12 mouse cellular contexts compared by ENCODE assay signal in genomic region chr3:126611624-126612023, GRCm38 (mm10). TPM values are rescaled to one million over a fixed set of nuclear protein-coding genes. Genes with fewer than 3 reads are reported as not detected.
DNase-seq lines count a peak whose midpoint lies in the region; ATAC-seq and TF ChIP-seq lines count a peak whose summit lies in the region.
"Had no signal": no experiment of that assay in that cellular context is flagged by ENCODE, and none has a peak within 500 bp of the region (broad histone marks: within the 10 kb centered on the region; RNA-seq: fewer than 3 reads in every experiment).

No protein-coding gene starts in this region.

- H3K36me3 ChIP-seq in liver, adult 2 months (ENCODE audit: control insufficient read depth, insufficient read depth, low read length): no peaks in the 10 kb centered on the region
- H3K36me3 ChIP-seq in stomach, embryonic 14.5 days (ENCODE audit: control insufficient read depth, insufficient read depth, low read length): no peaks in the 10 kb centered on the region
- H3K36me3 ChIP-seq: midbrain, embryonic 12.5 days had no signal

- WGBS in liver, adult 2 months: 57% methylated on average over 7 of the region's 7 CpGs
- WGBS in stomach, embryonic 14.5 days: 25% methylated on average over 7 of the region's 7 CpGs

- TF ChIP-seq POLR2A in liver, adult 2 months (IDR thresholded peaks at IDR 0.05; ENCODE audit: extremely low read depth, insufficient read depth, low read length): no peak

- H3K4me1 ChIP-seq in liver, adult 2 months (ENCODE audit: control insufficient read depth, insufficient read depth, low read length): peaks cover 2% of the 10 kb centered on the region; the same call in 1 of the 2 replicates
- H3K4me1 ChIP-seq in brown adipose tissue, adult 24 weeks (ENCODE audit: control insufficient read depth, insufficient read depth, insufficient read length, low read length): peaks cover 37% of the 10 kb centered on the region
- H3K4me1 ChIP-seq in stomach, embryonic 14.5 days (ENCODE audit: control insufficient read depth, insufficient read depth, low read length): peaks cover 12% of the 10 kb centered on the region; the same call in 1 of the 2 replicates

- no peak for ATAC-seq in stomach, embryonic 14.5 days (ENCODE audit: insufficient number of reproducible peaks, insufficient read depth, low FRiP score, low read depth)
- ATAC-seq: hindbrain, postnatal 0 days had no signal

- TF ChIP-seq CTCF in liver, adult 2 months (IDR thresholded peaks at IDR 0.05; ENCODE audit: low read depth, low read length): no peak

- no peaks in the 10 kb centered on the region for H3K9me3 ChIP-seq in stomach, embryonic 14.5 days (ENCODE audit: control insufficient read depth, low read depth, low read length)
- H3K9me3 ChIP-seq: midbrain, embryonic 12.5 days had no signal

- no peak overlapping the region for H3K9ac ChIP-seq in liver, adult 2 months (ENCODE audit: low read depth, low read length)
- no peak overlapping the region for H3K9ac ChIP-seq in stomach, embryonic 14.5 days (replicated peaks; ENCODE audit: low read depth, low read length)
- H3K9ac ChIP-seq: midbrain, embryonic 12.5 days had no signal

- peak overlapping the region; percentile 28 for H3K27ac ChIP-seq in liver, adult 2 months (replicated peaks; ENCODE audit: insufficient read depth, low read depth, low read length)
- peak overlapping the region; percentile 84 for H3K27ac ChIP-seq in brown adipose tissue, adult 24 weeks (replicated peaks; ENCODE audit: low read depth, low read length)
- H3K27ac ChIP-seq in stomach, embryonic 14.5 days (ENCODE audit: low read length): 0 out of 2 replicates have a peak overlapping the region, but pooled peaks have one; percentile 10
- H3K27ac ChIP-seq: hindbrain, postnatal 0 days; midbrain, embryonic 12.5 days had no signal

- no peak overlapping the region for H3K4me2 ChIP-seq in stomach, embryonic 14.5 days (replicated peaks; ENCODE audit: low read depth, low read length)
- H3K4me2 ChIP-seq: midbrain, embryonic 12.5 days had no signal

- no peaks in the 10 kb centered on the region for H3K27me3 ChIP-seq in liver, adult 2 months (ENCODE audit: control insufficient read depth, insufficient read depth, low read length)
- H3K27me3 ChIP-seq in stomach, embryonic 14.5 days (ENCODE audit: control insufficient read depth, insufficient read depth, low read length): no peaks in the 10 kb centered on the region
- H3K27me3 ChIP-seq: midbrain, embryonic 12.5 days had no signal

- H3K79me2 ChIP-seq in liver, adult 2 months (ENCODE audit: control insufficient read depth, insufficient read depth, low read length): peaks cover 8% of the 10 kb centered on the region; the same call in 1 of the 2 replicates

- no peak overlapping the region for H3K4me3 ChIP-seq in liver, adult 2 months (ENCODE audit: insufficient read depth, low read depth, low read length)
- H3K4me3 ChIP-seq in brown adipose tissue, adult 24 weeks (ENCODE audit: insufficient read depth, low read depth, low read length): no peak overlapping the region
- H3K4me3 ChIP-seq in stomach, embryonic 14.5 days (ENCODE audit: low read depth, low read length): no peak overlapping the region
- H3K4me3 ChIP-seq: erythroblast, embryonic 14.5 days; midbrain, embryonic 12.5 days had no signal

- peak; percentile 26 for DNase-seq in embryo, embryonic 10.5 days (ENCODE audit: low spot score)
- DNase-seq in embryo, embryonic 9.5 days (ENCODE audit: extremely low spot score): no peak
- DNase-seq in liver, adult 2 months (ENCODE audit: extremely low read depth, low read depth, low spot score): no peak
- no peak for DNase-seq in liver
- DNase-seq in layer of hippocampus, adult 18-20 months (ENCODE audit: low spot score in 2 of 2): no peak
- DNase-seq in thymus, postnatal 36 days: no peak
- DNase-seq: cerebellum, adult 9-11 months had no signal

RNA-seq across cellular contexts. Expression of gene Camk2d, which starts 15.5 kb away (rescaled TPM):
- total RNA-seq in liver, adult 2 months (2014; rRNA removed): 9.4 and 10.9 TPM in 2 replicates
- polyA plus RNA-seq in liver, adult 2 months (2012; rRNA removed): 5.0 and 5.9 TPM in 2 replicates
- polyA plus RNA-seq in brown adipose tissue, adult 24 weeks (2012; ENCODE audit: insufficient read depth, insufficient read length, missing spikeins): 26.8 and 52.5 TPM in 2 replicates
- 49.0 and 51.7 TPM in 2 replicates for polyA plus RNA-seq in stomach, embryonic 14.5 days (2014; fragmentation: Nextera tagmentation; extraction: Ambion mirVana)
- total RNA-seq in layer of hippocampus, adult 18-20 months (2021): 10 to 100 TPM; 42.6 to 48.9 TPM
- polyA plus RNA-seq: erythroblast, embryonic 14.5 days had no signal

Comparison
In these comparisons a context has a peak if more than half of its experiments do, and no peak if none do; other contexts are left out.
1. H3K27ac ChIP-seq: peak in every context shown above with its lines; median percentile 84 in brown adipose tissue, adult 24 weeks; 28 in liver, adult 2 months; 10 in stomach, embryonic 14.5 days.